Mouse (Mus musculus): ENCODE measurements around the gene Haao.

DNA sequence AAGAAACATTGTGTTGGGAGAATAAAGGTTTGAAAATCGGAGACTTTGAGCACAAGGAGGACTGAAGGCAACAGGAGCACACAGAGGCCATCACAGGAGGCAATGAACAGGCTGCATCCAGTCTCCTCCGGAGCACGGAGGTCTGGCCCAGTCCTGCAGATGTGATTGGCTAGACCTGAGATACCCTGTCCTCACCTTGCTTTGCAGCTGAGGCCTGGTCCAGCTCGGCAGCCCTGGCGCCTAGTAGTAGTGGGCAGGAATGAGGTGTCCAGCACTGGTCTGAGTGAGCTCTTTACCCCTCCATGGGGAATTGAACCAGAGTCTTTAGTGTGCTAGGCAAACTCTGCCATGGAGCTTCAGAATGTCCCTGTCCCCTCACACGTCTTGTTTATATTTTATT is 663 bp downstream of the Haao start:
- TF ChIP-seq CTCF (IDR thresholded peaks at IDR 0.05; ENCODE audit: borderline replicate concordance, extremely low read depth, insufficient read depth, insufficient read length) (no peak), POLR2A (IDR thresholded peaks at IDR 0.05; ENCODE audit: borderline replicate concordance, extremely low read depth, insufficient read depth, insufficient read length, poor library complexity, severe bottlenecking) (no peak)

Measured in brain, embryonic 14.5 days (tissue).